Mouse (Mus musculus) brain, embryonic 14.5 days (tissue): ENCODE data around the gene Cbarp.

Experiments used
- CTCF ChIP-seq: fragments of 200-500 bp; IDR thresholded peaks from 2 replicates; pipeline ENCODE4 v1.5.1; 2012; ENCODE audit warnings: inconsistent platforms, mild to moderate bottlenecking, moderate library complexity, borderline replicate concordance; ENCODE audit not compliant: insufficient read depth, insufficient read length; ENCODE audit errors: extremely low read depth
- POLR2A ChIP-seq: fragments of 200-500 bp; IDR thresholded peaks from 2 replicates; pipeline ENCODE4 v1.6.1; 2012; ENCODE audit warnings: mild to moderate bottlenecking, inconsistent platforms, borderline replicate concordance; ENCODE audit not compliant: poor library complexity, insufficient read depth, insufficient read length, severe bottlenecking; ENCODE audit errors: extremely low read depth

GRCm38 (mm10) chr10:80160455-80161371 is 20.1 kb upstream of the Cbarp start:
- no peak for TF ChIP-seq POLR2A
- TF ChIP-seq CTCF, result no peak
